In the genomic region with DNA sequence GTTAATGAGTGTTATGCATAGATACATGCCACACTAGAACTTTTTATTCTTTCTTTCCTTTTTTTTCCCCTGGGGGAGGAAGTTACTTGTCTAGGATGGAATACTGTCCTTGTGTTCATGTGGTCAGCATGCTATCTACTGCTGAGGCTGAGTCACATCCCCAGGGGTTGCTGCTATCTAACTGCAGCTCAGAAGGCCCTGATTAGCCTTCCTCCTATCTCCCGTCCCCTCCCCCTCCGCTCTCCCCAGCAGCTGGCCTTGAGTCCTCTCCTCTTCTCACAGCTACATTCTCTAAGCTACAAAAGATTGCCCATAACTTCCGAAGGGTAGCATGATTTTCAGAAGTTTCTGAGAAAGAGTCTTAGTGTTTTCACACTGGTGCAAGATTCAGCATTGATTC, we compare ENCODE assay signal across 10 mouse cellular contexts.
DNase-seq lines count a peak whose midpoint lies in the region; ATAC-seq lines count a peak whose summit lies in the region.
"Had no signal": no experiment of that assay in that cellular context is flagged by ENCODE, and none has a peak within 500 bp of the region (broad histone marks: within the 10 kb centered on the region; RNA-seq: fewer than 3 reads in every experiment).

No protein-coding gene starts in this region.

- H3K4me2 ChIP-seq in lung, embryonic 16.5 days (ENCODE audit: low read depth, low read length) = no peak overlapping the region

- no peak overlapping the region for H3K4me3 ChIP-seq in lung, embryonic 16.5 days (ENCODE audit: low read length)
- H3K4me3 ChIP-seq: forebrain, embryonic 10.5 days had no signal

- DNase-seq in lung, postnatal 25 days (ENCODE audit: low spot score) = no peak
- peak; percentile 8 for DNase-seq in c-Kit-positive CD71-negative TER-119-negative erythroid progenitor cells, embryonic 14.5 days (ENCODE audit: low read depth)
- peak; percentile 50 to 71 for DNase-seq in heart, postnatal 10 days
- peak; percentile 46 for DNase-seq in testis, postnatal 10 days (ENCODE audit: low spot score)
- no peak for DNase-seq in right cerebral cortex, postnatal 10 days (ENCODE audit: low spot score in 2 of 2)
- DNase-seq in cerebellum, postnatal 36 days = no peak
- no peak for DNase-seq in urinary bladder, adult 2 months (ENCODE audit: low spot score)

- H3K27ac ChIP-seq in lung, embryonic 16.5 days (ENCODE audit: low read length) = peak overlapping the region; percentile 39; the same call in 1 of the 2 replicates
- H3K27ac ChIP-seq: forebrain, embryonic 10.5 days; hindbrain, postnatal 0 days had no signal

- no peaks in the 10 kb centered on the region for H3K9me3 ChIP-seq in lung, embryonic 16.5 days (ENCODE audit: control insufficient read depth, low read length)
- H3K9me3 ChIP-seq: forebrain, embryonic 10.5 days had no signal

- peaks cover 10% of the 10 kb centered on the region for H3K4me1 ChIP-seq in lung, embryonic 16.5 days (replicated peaks; ENCODE audit: control insufficient read depth, insufficient read depth, low read length)
- H3K4me1 ChIP-seq: forebrain, embryonic 10.5 days had no signal

- H3K36me3 ChIP-seq in lung, embryonic 16.5 days (ENCODE audit: control insufficient read depth, insufficient read depth, low read length) = no peaks in the 10 kb centered on the region
- H3K36me3 ChIP-seq: forebrain, embryonic 10.5 days had no signal

- no peaks in the 10 kb centered on the region for H3K27me3 ChIP-seq in lung, embryonic 16.5 days (ENCODE audit: control insufficient read depth, insufficient read depth, low read depth, low read length)

- intact Hi-C loops in heart, postnatal 10 days (cut with DNase I) = loop anchor here (5.0 kb wide), 1 partner anchor 61 kb away; no protein-coding TSS in a partner anchor

- 55% methylated on average over 3 of the region's 3 CpGs for WGBS in lung, embryonic 16.5 days

- no peak for ATAC-seq in lung, embryonic 16.5 days (ENCODE audit: low read depth)
- ATAC-seq: hindbrain, postnatal 0 days had no signal

- H3K9ac ChIP-seq in lung, embryonic 16.5 days (ENCODE audit: low read length) = no peak overlapping the region

Comparison
In these comparisons a context has a peak if more than half of its experiments do, and no peak if none do; other contexts are left out.
1. DNase-seq: peak in c-Kit-positive CD71-negative TER-119-negative erythroid progenitor cells, embryonic 14.5 days (single experiment), heart, postnatal 10 days (2 of 2) and testis, postnatal 10 days (single experiment); none in lung, postnatal 25 days (single experiment), right cerebral cortex, postnatal 10 days (0 of 2), cerebellum, postnatal 36 days (0 of 2) and urinary bladder, adult 2 months (single experiment).